Mouse (Mus musculus) erythroblast, adult 5-6 weeks (primary cell): ENCODE results near the gene Lcn5. TPM values are rescaled to one million over a fixed set of nuclear protein-coding genes. Genes with fewer than 3 reads are reported as not detected.
A peak's percentile ranks its signal among the peaks of the same experiment; 100 is the strongest.
"Not testable (repeated sequence)": the region's sequence is repeated elsewhere in the genome, so short reads cannot be mapped to it uniquely, and the experiment has no call there.

Experiments
- ATAC-seq: replicated peaks from 2 replicates; pipeline ENCODE4 v1.8.0; 2016; ENCODE audit warnings: moderate number of reproducible peaks, mild to moderate bottlenecking, moderate TSS enrichment, inconsistent platforms; ENCODE audit not compliant: poor library complexity, low FRiP score, severe bottlenecking
- total RNA-seq, 2 experiments: library from RNA; stranded (forward) in 1 of 2; stranded (reverse) in 1 of 2; fragments of 150-400 nt in 1 of 2; fragments of 200-764, 138-1000 nt in 1 of 2; gene quantifications; 2 replicates each; pipeline versions ENCODE4 v1.2.3 to v1.2.4; 2015 to 2017; ENCODE audit warnings: low replicate concordance in 2 of 2

Lcn5 gene
- total RNA-seq, 2 experiments from 2014 or later = not detected

- ATAC-seq = no peak
Measured at GRCm38 (mm10) chr2:25666516-25666915, 8.8 kb downstream of the Lcn5 start.

- ATAC-seq = no peak
Measured at GRCm38 (mm10) chr2:25676486-25676885, 18.7 kb downstream of the Lcn5 start, which contains the start of gene Lcn6. Gene Lcn6 (plus strand): TSS chr2:25676786.

- no peak for ATAC-seq
Measured at GRCm38 (mm10) chr2:25679559-25679958, 21.8 kb downstream of the Lcn5 start.

GRCm38 (mm10) chr2:25682426-25682825, 24.7 kb downstream of the Lcn5 start, which contains the start of gene Lcn10:
Gene Lcn10 (plus strand): TSS chr2:25682726.
- no peak for ATAC-seq

GRCm38 (mm10) chr2:25686941-25687340, 29.2 kb downstream of the Lcn5 start:
- no peak for ATAC-seq

GRCm38 (mm10) chr2:25694605-25695004, 36.9 kb downstream of the Lcn5 start:
- peak; percentile 54; the same call in 1 of the 2 replicates for ATAC-seq

- no peak for ATAC-seq
Measured at GRCm38 (mm10) chr2:25696951-25697350, 39.2 kb downstream of the Lcn5 start.

- ATAC-seq = no peak
Measured at GRCm38 (mm10) chr2:25698696-25699095, 40.9 kb downstream of the Lcn5 start.

GRCm38 (mm10) chr2:25699743-25700142, 42.0 kb downstream of the Lcn5 start, which contains the start of gene Obp2a:
Gene Obp2a (plus strand): TSS chr2:25700043.
- ATAC-seq = not testable (repeated sequence)

GRCm38 (mm10) chr2:25701001-25701400, 43.2 kb downstream of the Lcn5 start:
- no peak for ATAC-seq

- ATAC-seq = no peak
Measured at GRCm38 (mm10) chr2:25703706-25704105, 46.0 kb downstream of the Lcn5 start.

- ATAC-seq = no peak
Measured at GRCm38 (mm10) chr2:25706643-25707481, 49.1 kb downstream of the Lcn5 start, which contains the start of gene Bmyc. Gene Bmyc (plus strand): TSS chr2:25706739.

- no peak for ATAC-seq
Measured at GRCm38 (mm10) chr2:25708121-25708520, 50.4 kb downstream of the Lcn5 start.

GRCm38 (mm10) chr2:25709056-25709455, 51.3 kb downstream of the Lcn5 start:
- ATAC-seq = not testable (repeated sequence)

GRCm38 (mm10) chr2:25709791-25710190, 52.0 kb downstream of the Lcn5 start:
- ATAC-seq = not testable (repeated sequence)

Other genes starting within 250 kb of the Lcn5 start
- 2.7 and 4.0 TPM in 2 replicates for gene Fut7, start 234.7 kb upstream of the Lcn5 start, total RNA-seq (2015; ENCODE audit: low replicate concordance)
- 4.4 and 4.5 TPM in 2 replicates for gene Fut7, start 234.7 kb upstream of the Lcn5 start, total RNA-seq (2017; ENCODE audit: low replicate concordance)
- gene Abca2, start 229.2 kb upstream of the Lcn5 start, total RNA-seq (2015; ENCODE audit: low replicate concordance) = 7.7 and 16.7 TPM in 2 replicates
- 4.5 and 7.3 TPM in 2 replicates for gene Abca2, start 229.2 kb upstream of the Lcn5 start, total RNA-seq (2017; ENCODE audit: low replicate concordance)
- not detected in 2 replicates for gene Clic3, start 201.1 kb upstream of the Lcn5 start, total RNA-seq (2015; ENCODE audit: low replicate concordance)
- gene Clic3, start 201.1 kb upstream of the Lcn5 start, total RNA-seq (2017; ENCODE audit: low replicate concordance) = not detected in 2 replicates
- 18.2 and 33.8 TPM in 2 replicates for gene Paxx, start 196.9 kb upstream of the Lcn5 start, total RNA-seq (2015; ENCODE audit: low replicate concordance)
- gene Paxx, start 196.9 kb upstream of the Lcn5 start, total RNA-seq (2017; ENCODE audit: low replicate concordance) = 8.4 and 10.6 TPM in 2 replicates
- 1.3 TPM in 1 of 2 replicates, not detected in the other for gene Ptgds, start 187.9 kb upstream of the Lcn5 start, total RNA-seq (2015; ENCODE audit: low replicate concordance)
- not detected in 2 replicates for gene Ptgds, start 187.9 kb upstream of the Lcn5 start, total RNA-seq (2017; ENCODE audit: low replicate concordance)
- gene Lcn12, start 164.0 kb upstream of the Lcn5 start, total RNA-seq (2015; ENCODE audit: low replicate concordance) = not detected in 2 replicates
- not detected in 2 replicates for gene Lcn12, start 164.0 kb upstream of the Lcn5 start, total RNA-seq (2017; ENCODE audit: low replicate concordance)
- 6.7 and 7.5 TPM in 2 replicates for gene Fbxw5, start 157.2 kb upstream of the Lcn5 start, total RNA-seq (2015; ENCODE audit: low replicate concordance)
- gene Fbxw5, start 157.2 kb upstream of the Lcn5 start, total RNA-seq (2017; ENCODE audit: low replicate concordance) = 3.2 and 5.1 TPM in 2 replicates
- not detected in 2 replicates for gene C8g, start 156.2 kb upstream of the Lcn5 start, total RNA-seq (2015; ENCODE audit: low replicate concordance)
- not detected in 2 replicates for gene C8g, start 156.2 kb upstream of the Lcn5 start, total RNA-seq (2017; ENCODE audit: low replicate concordance)
- 1.7 and 2.3 TPM in 2 replicates for gene Traf2, start 111.0 kb upstream of the Lcn5 start, total RNA-seq (2015; ENCODE audit: low replicate concordance)
- 4.2 and 4.3 TPM in 2 replicates for gene Traf2, start 111.0 kb upstream of the Lcn5 start, total RNA-seq (2017; ENCODE audit: low replicate concordance)
- 27.3 and 50.2 TPM in 2 replicates for gene Edf1, start 100.1 kb upstream of the Lcn5 start, total RNA-seq (2015; ENCODE audit: low replicate concordance)
- gene Edf1, start 100.1 kb upstream of the Lcn5 start, total RNA-seq (2017; ENCODE audit: low replicate concordance) = 32.2 and 32.9 TPM in 2 replicates
- gene Mamdc4, start 83.1 kb upstream of the Lcn5 start, total RNA-seq (2015; ENCODE audit: low replicate concordance) = 2.5 and 7.1 TPM in 2 replicates
- gene Mamdc4, start 83.1 kb upstream of the Lcn5 start, total RNA-seq (2017; ENCODE audit: low replicate concordance) = 4.3 and 4.5 TPM in 2 replicates
- gene Phpt1, start 82.7 kb upstream of the Lcn5 start, total RNA-seq (2015; ENCODE audit: low replicate concordance) = 0.96 and 7.1 TPM in 2 replicates
- gene Phpt1, start 82.7 kb upstream of the Lcn5 start, total RNA-seq (2017; ENCODE audit: low replicate concordance) = 2.1 TPM in 1 of 2 replicates, not detected in the other
- 0.63 TPM in 1 of 2 replicates, not detected in the other for gene Ajm1, start 76.2 kb upstream of the Lcn5 start, total RNA-seq (2015; ENCODE audit: low replicate concordance)
- not detected in 2 replicates for gene Ajm1, start 76.2 kb upstream of the Lcn5 start, total RNA-seq (2017; ENCODE audit: low replicate concordance)
- gene Rabl6, start 49.4 kb upstream of the Lcn5 start, total RNA-seq (2015; ENCODE audit: low replicate concordance) = 18.1 and 22.4 TPM in 2 replicates
- gene Rabl6, start 49.4 kb upstream of the Lcn5 start, total RNA-seq (2017; ENCODE audit: low replicate concordance) = 11.8 and 29.1 TPM in 2 replicates
- gene Ccdc183, start 40.3 kb upstream of the Lcn5 start, total RNA-seq (2015; ENCODE audit: low replicate concordance) = not detected in 2 replicates
- gene Ccdc183, start 40.3 kb upstream of the Lcn5 start, total RNA-seq (2017; ENCODE audit: low replicate concordance) = not detected in 2 replicates
- gene Tmem141, start 35.9 kb upstream of the Lcn5 start, total RNA-seq (2015; ENCODE audit: low replicate concordance) = 4.6 and 6.0 TPM in 2 replicates
- 2.2 and 9.4 TPM in 2 replicates for gene Tmem141, start 35.9 kb upstream of the Lcn5 start, total RNA-seq (2017; ENCODE audit: low replicate concordance)
- 20.5 and 47.1 TPM in 2 replicates for gene Fcna, start 29.9 kb upstream of the Lcn5 start, total RNA-seq (2015; ENCODE audit: low replicate concordance)
- gene Fcna, start 29.9 kb upstream of the Lcn5 start, total RNA-seq (2017; ENCODE audit: low replicate concordance) = 24.3 and 27.7 TPM in 2 replicates
- gene Lcn8, start 4.8 kb upstream of the Lcn5 start, total RNA-seq (2015; ENCODE audit: low replicate concordance) = not detected in 2 replicates
- gene Lcn8, start 4.8 kb upstream of the Lcn5 start, total RNA-seq (2017; ENCODE audit: low replicate concordance) = not detected in 2 replicates
- gene Lcn6, start 18.8 kb downstream of the Lcn5 start, total RNA-seq (2015; ENCODE audit: low replicate concordance) = not detected in 2 replicates
- not detected in 2 replicates for gene Lcn6, start 18.8 kb downstream of the Lcn5 start, total RNA-seq (2017; ENCODE audit: low replicate concordance)
- not detected in 2 replicates for gene Lcn10, start 24.8 kb downstream of the Lcn5 start, total RNA-seq (2015; ENCODE audit: low replicate concordance)
- gene Lcn10, start 24.8 kb downstream of the Lcn5 start, total RNA-seq (2017; ENCODE audit: low replicate concordance) = not detected in 2 replicates
- not detected in 2 replicates for gene Obp2a, start 42.1 kb downstream of the Lcn5 start, total RNA-seq (2015; ENCODE audit: low replicate concordance)
- not detected in 2 replicates for gene Obp2a, start 42.1 kb downstream of the Lcn5 start, total RNA-seq (2017; ENCODE audit: low replicate concordance)
- gene Bmyc, start 48.8 kb downstream of the Lcn5 start, total RNA-seq (2015; ENCODE audit: low replicate concordance) = 1.5 and 2.3 TPM in 2 replicates
- not detected in 2 replicates for gene Bmyc, start 48.8 kb downstream of the Lcn5 start, total RNA-seq (2017; ENCODE audit: low replicate concordance)
- gene Obp2b, start 79.1 kb downstream of the Lcn5 start, total RNA-seq (2015; ENCODE audit: low replicate concordance) = not detected in 2 replicates
- gene Obp2b, start 79.1 kb downstream of the Lcn5 start, total RNA-seq (2017; ENCODE audit: low replicate concordance) = not detected in 2 replicates
- not detected in 2 replicates for gene Lcn3, start 107.6 kb downstream of the Lcn5 start, total RNA-seq (2015; ENCODE audit: low replicate concordance)
- not detected in 2 replicates for gene Lcn3, start 107.6 kb downstream of the Lcn5 start, total RNA-seq (2017; ENCODE audit: low replicate concordance)
- gene Lcn11, start 119.1 kb downstream of the Lcn5 start, total RNA-seq (2015; ENCODE audit: low replicate concordance) = not detected in 2 replicates
- not detected in 2 replicates for gene Lcn11, start 119.1 kb downstream of the Lcn5 start, total RNA-seq (2017; ENCODE audit: low replicate concordance)
- gene Gm13539, start 124.3 kb downstream of the Lcn5 start, total RNA-seq (2015; ENCODE audit: low replicate concordance) = not detected in 2 replicates
- gene Gm13539, start 124.3 kb downstream of the Lcn5 start, total RNA-seq (2017; ENCODE audit: low replicate concordance) = not detected in 2 replicates
- not detected in 2 replicates for gene Glt6d1, start 157.9 kb downstream of the Lcn5 start, total RNA-seq (2015; ENCODE audit: low replicate concordance)
- gene Glt6d1, start 157.9 kb downstream of the Lcn5 start, total RNA-seq (2017; ENCODE audit: low replicate concordance) = not detected in 2 replicates
- gene Lcn9, start 165.2 kb downstream of the Lcn5 start, total RNA-seq (2015; ENCODE audit: low replicate concordance) = not detected in 2 replicates
- gene Lcn9, start 165.2 kb downstream of the Lcn5 start, total RNA-seq (2017; ENCODE audit: low replicate concordance) = not detected in 2 replicates
- not detected in 2 replicates for gene Sohlh1, start 189.3 kb downstream of the Lcn5 start, total RNA-seq (2015; ENCODE audit: low replicate concordance)
- not detected in 2 replicates for gene Sohlh1, start 189.3 kb downstream of the Lcn5 start, total RNA-seq (2017; ENCODE audit: low replicate concordance)
- gene Kcnt1, start 205.8 kb downstream of the Lcn5 start, total RNA-seq (2015; ENCODE audit: low replicate concordance) = not detected in 2 replicates
- gene Kcnt1, start 205.8 kb downstream of the Lcn5 start, total RNA-seq (2017; ENCODE audit: low replicate concordance) = not detected in 2 replicates